Mouse (Mus musculus) right cerebral cortex, adult 2 months (tissue): ENCODE results near the gene Trhde.
A peak's percentile ranks its signal among the peaks of the same experiment; 100 is the strongest.

Experiments
- DNase-seq, 2 experiments: peaks; one replicate each; pipeline ENCODE4 v3.0.0; 2021 to 2022; ENCODE audit warnings: low spot score in 2 of 2

Trhde gene

GRCm38 (mm10) chr10:114736377-114736776, 65.7 kb downstream of the Trhde start:
- DNase-seq: no peak

DNA sequence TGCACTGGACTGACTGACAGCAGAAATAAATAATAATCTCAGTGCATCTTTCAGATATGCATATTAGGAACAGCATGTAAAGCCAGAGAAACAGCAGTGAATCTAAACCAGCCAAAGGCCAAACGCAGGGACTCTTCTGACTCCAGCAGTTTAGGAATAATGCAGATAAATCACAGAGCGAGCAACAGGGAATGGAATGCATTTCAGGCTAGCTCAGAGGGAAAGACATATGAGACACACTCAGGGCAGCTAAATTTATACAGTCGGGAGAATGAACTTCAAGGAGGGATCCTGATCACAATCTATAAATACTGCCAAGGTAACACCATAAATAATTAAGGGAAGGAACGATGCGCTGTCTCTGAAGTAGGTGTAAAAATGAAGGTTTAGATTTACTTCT, 66.4 kb downstream of the Trhde start:
- DNase-seq: no peak

- no peak for DNase-seq
Measured at GRCm38 (mm10) chr10:114735111-114735510, 67.0 kb downstream of the Trhde start.

DNA sequence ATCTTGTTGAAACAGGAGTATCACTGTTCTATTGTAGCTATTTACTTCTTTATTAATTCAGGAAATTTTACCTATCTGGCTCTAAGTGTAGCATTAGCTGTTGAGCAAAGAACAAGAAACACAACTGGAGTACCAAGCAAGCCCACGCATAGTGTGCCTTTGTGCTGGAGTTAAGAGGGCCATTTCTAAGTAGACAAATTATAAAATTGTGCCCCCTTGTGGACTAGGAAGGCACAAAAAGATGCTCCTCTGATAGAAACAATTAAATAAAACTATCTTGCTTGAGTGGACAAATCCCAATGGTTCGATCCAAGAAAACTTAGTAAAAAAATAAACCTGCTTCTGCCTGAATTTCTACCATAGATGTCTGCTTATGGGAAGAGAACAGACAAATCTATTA, 76.5 kb downstream of the Trhde start:
- no peak for DNase-seq

- no peak for DNase-seq
Measured at GRCm38 (mm10) chr10:114701791-114702190, 100.3 kb downstream of the Trhde start.

- DNase-seq: no peak
Measured at GRCm38 (mm10) chr10:114671791-114672415, 130.2 kb downstream of the Trhde start.

DNA sequence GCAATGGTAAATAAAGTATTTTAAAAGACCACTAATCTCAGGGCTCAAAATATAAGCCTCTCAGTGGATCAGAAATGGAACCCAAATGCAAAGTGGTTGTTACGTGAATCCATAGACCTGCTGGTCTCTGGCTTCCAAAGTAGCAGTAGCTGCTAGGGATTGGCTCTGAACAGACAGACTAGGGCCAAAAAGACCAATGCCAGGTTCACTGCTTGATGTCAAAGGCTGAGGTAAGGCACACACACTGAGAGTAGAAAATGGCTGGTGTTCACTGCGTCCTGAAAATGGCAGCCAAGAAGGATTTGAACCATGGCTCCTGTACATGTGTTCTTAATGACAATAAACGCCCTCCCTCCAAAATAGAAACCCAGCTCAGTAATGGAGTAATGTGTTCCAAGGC, 209.1 kb downstream of the Trhde start:
- DNase-seq: no peak

GRCm38 (mm10) chr10:114578926-114579325, 223.2 kb downstream of the Trhde start:
- DNase-seq: peak in 1 of 2 experiments; percentile 9

DNA sequence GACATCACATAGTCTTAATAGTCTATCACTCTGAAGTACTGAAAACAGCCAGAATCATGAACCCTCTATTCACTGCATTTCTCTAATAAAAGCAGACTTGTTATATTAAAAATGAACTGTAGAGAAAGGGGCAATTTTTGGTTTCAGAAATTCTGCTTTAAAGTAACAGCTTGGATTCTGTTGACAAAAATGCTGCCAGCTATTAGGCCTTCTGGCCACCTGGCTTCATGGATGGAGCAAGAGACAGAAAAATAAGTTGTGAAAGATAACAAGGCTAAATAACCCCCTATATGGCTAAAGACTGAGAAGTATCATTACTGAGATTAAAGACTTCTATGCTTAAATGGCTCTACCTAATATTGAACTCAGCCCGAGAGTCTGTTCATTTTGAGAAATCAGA, 234.2 kb downstream of the Trhde start:
- no peak for DNase-seq

DNA sequence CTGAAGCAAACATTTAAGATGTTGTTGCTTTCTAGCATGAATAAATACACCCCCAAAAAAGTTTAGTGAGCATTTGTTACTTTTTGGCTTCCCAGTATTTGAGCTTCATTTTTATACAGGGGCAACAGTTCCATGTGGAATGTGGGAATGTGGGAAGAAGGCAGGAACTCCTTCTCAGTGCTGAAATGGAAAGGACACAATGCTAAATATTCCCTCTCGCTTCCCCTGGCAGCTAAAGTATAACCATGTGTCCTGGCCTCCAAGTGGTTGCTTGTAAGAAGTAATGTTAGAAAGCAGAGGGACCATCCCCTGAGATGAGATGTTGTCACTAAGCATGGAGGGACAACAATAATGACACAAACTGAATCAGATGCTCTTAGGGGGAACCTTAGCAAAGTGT, 292.9 kb downstream of the Trhde start:
- DNase-seq: no peak

DNA sequence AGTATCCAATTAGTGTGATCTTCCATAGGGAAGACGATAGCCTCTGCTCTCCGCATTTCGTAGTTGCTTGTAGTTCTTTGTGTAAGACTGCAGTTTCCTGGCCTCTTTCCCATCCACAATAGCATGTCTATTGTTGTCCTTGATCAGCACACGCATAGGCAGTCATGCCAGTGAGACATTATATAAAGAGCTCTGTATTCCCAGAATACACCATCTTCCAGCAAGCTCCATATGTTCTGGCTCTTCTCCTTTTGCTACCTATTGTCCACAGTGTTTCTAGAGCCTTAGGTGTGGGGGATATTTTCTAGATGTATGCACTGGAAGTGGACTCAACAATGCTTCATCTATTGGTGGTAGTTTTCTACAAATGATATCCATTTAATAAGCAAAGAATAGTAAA, 313.3 kb downstream of the Trhde start:
- no peak for DNase-seq

DNA sequence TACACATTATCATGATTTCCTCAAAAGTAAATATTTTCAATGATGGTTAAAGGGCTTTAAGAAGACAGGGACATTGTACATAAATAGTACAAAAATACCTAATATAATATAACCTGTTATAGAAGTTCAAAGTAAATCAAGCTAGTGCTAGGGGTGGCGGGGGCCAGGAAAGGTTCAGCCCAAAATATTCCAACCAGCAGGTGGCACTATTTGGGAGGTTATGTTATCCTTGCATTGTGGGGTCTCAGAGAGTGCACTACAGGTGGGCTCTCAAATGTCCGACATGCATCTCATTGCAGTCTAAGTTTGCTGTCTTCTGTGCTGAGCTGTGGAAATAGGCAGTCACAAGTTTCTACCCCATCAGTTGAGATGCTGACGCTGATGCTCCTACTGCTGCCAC, 346.5 kb downstream of the Trhde start:
- no peak for DNase-seq

DNA sequence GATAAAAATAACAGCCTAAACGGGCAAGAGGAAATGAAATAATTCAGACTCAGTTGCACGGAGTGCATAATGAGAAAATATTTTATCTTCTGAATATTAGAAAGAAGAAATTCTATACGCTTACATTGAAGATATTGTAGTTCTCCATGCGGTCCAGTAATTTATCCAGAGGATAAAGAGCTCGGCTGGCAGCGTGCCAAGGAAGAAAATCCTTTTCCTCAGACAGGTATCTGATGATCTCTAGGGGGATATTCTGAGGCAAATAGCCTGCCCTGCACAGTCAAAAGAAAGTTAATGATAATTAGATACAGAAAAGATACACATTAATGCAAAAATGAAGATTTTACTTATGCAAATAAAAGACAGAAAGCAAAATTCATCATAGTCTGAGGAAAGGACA, 354.0 kb downstream of the Trhde start:
- no peak for DNase-seq

DNA sequence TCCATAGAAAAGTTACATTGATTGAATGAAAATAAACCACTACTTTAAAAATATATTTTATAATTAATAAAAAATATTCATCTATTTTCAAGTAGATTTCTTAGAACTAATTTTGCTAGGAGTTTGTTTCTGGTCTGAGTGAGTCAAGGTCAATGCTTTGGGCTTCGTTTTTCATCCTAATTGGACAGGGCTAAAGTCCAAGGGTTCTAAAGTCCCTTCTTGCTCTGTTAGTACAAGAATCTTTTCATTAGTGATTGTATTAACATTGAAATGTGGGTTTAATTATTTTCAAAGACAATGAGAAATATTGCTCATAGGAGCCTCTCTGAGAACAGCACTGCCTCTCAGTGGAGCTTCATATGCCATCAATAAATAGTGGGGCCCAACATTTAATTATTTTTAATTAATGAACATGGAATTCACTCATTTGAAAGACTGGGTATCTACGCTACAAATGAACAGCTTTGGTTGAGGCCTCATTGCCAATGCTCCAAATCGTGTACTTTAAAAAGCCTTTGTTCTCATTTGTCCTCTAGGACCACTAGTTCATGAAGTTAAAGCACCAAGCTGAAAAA, 383.1 kb downstream of the Trhde start:
- DNase-seq: no peak

DNA sequence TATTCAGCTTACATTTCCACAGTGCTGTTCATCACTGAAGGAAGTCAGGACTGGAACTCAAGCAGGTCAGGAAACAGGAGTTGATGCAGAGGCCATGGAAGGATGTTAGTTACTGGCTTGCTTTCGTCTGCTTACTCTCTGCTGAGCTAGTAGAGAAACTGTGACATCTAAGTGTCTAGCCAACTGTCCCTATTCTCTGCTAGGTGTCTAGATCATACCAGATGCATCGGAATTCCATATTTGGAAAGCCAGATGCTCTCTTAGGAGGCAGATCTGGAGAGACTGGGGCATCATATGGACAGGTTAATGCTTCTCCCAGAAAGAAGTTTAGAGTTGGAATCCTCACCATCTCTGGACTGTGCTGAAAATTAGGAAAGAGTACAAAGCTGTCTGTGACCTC, 386.4 kb downstream of the Trhde start:
- no peak for DNase-seq

GRCm38 (mm10) chr10:114405260-114405659, 396.8 kb downstream of the Trhde start:
- DNase-seq: no peak

DNA sequence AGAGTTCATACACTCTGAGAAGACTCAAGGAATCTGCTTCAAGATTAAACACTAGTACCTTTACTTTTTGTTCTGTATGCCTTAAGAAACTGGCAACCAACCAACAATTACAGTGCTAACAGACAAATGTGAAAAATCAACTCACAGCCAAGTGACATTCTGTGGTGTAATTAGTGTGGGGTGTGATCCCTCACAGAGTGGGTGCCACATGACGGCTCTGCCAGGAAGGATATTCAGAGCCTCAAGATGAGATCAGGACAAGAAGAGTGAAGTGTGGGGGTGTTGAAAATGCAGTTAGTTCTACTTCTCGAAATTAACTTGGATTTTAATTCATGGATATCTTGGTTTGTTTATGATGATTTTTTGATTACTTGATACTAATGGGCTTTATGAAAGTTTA, 398.3 kb downstream of the Trhde start:
- no peak for DNase-seq

DNA sequence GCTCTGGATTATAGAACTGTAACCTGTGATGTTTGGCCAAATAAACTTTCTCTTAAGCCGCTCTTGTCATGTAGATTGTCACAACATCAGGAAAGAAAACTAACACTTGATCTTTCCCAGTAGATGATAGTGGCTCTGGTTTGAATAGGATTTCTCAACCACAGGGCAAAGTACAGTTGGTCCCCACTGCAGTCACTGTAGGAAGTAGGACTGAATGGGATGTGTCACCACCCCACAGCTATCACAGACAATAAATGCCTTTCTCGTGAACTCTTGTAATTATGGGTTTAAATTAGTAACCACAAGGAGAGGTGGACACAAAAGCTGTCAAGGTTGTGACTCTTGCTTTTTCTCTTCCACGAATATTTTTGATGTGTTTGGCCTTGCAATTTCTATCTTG, 431.3 kb downstream of the Trhde start:
- no peak for DNase-seq

- no peak for DNase-seq
Measured at GRCm38 (mm10) chr10:114363442-114363841, 438.7 kb downstream of the Trhde start.

GRCm38 (mm10) chr10:114362631-114363030, 439.5 kb downstream of the Trhde start:
- DNase-seq: no peak
